Mouse (Mus musculus): ENCODE results near the gene Rab40b. TPM values are rescaled to one million over a fixed set of nuclear protein-coding genes. Genes with fewer than 3 reads are reported as not detected.
A peak's percentile ranks its signal among the peaks of the same experiment; 100 is the strongest.

Rab40b gene
- 1 to 10 TPM; 5.5 to 7.7 TPM for total RNA-seq (2021)
- long read RNA-seq, experiment 1, transcript Rab40b-201 (6 exons, 1,861 nt) = major isoform, 7 of 12 reads
- long read RNA-seq, experiment 1, partial matches to known transcripts = 0 of 12 reads
- long read RNA-seq, experiment 1, other reads (novel, unspliced or antisense) = 5 of 12 reads
- long read RNA-seq, experiment 2, transcript Rab40b-201 (6 exons, 1,861 nt) = major isoform, 10 of 17 reads
- long read RNA-seq, experiment 2, partial matches to known transcripts = 0 of 17 reads
- long read RNA-seq, experiment 2, other reads (novel, unspliced or antisense) = 7 of 17 reads

DNA sequence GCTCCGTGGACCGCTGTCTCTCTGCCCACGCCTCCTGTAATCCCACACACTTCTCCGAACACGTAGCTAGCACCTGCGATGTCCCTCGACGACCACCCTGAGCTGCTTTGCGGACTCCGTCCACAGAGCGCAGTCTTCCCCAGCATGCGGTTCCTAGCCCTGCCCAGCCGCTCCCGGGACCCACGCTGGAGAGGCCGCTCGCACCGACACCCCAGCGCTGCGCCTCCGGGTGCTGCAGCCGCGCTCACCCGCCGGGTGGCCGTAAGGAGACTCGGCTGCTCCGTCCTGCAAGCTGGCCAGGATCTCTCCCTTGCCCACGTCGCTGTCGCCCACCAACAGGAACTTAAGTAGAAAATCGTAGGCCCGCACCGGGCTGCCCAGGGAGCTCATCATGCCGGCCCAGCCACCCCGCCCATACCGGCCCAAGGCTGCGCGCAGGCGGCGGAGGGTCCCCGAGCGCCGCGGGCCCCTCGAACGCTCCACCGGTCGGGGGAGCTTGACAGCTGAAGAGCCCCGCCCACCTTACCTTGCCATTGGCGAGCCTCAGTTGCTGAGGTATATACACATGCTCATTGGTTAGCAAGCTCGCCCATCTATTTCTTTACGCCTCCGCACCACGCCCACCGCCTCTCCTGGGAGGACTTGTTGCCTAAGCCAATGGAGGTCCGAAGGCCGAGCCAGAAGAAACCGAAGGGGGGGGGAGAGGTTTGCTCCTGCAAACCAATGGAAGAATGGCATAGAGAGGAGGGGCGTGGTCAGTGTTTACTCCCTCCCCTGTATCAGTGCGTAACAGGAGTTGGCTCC, at the start of gene Rab40b:
Rab40b (minus strand) TSS at position 502 of the 804 bp plus-strand sequence.
- peak; percentile 57 to 85 for DNase-seq (ENCODE audit: low spot score in 2 of 2)

DNA sequence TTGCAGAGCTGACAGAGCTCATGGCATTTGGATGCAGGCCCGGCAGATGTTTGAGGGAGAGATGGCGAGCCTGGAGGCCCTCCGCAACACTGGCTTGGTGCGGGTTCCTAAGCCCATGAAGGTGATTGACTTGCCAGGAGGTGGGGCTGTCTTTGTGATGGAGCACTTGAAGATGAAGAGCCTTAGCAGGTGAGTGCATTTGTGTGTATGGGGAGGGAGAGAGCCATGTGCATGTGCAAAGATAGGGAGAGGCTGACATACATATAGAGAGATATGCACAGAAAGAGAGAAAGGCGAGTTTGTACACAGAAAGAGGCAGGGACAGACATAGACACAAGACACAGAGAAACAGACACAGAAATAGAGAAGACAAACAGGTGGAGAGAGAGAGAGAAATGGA, 49.2 kb upstream of the Rab40b start:
- DNase-seq (ENCODE audit: low spot score in 2 of 2) = no peak

DNA sequence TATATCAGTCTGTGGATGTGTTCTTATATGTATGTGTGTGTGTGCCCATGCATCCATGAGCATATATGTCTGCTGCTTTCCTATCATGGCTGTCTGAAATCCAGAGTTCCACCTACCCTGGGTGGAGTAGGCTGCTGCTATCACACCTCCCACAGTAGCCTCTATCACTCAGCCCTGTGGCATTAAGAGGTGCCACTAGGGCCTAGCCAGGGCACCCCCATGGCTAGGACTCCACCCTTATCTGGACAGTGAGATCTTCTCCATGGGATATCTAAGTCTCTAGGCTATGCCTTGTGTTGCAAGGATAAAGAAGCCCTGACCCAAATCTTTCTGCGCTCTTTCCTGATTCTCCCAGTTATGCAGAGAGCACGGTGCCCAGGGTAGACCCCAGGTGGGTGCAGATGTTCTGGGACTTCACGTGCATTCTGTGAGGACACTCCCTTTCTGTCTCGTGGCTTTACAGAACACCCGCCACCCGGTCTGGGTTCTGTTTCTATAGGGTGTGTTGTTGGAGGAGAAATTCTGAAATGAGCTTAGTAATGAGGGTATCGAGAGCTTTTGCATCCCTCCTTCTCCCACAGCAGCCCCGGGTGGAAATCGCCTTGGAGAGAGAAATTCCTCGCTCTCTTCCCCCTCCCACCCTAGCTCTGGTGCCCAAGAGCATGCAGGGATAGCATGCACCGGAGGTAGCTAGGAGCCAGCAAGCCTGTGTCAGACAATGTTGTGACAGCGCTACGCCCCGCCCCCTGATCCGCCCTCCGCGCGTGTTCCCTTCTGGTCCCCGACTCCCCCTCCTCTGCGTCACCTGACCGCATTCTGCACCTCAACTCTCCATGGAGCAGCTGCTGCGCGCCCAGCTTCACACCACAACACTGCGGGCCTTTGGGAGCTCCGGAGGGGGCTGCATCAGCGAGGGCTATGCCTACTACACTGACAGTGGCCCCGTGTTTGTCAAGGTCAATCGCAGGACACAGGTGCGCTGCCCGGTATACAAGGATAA, 46.4 kb upstream of the Rab40b start, which contains the start of gene Fn3k:
Fn3k (plus strand) TSS at position 758 of the 1,000 bp plus-strand sequence.
- DNase-seq (ENCODE audit: low spot score in 2 of 2) = peak; percentile 61 to 70

DNA sequence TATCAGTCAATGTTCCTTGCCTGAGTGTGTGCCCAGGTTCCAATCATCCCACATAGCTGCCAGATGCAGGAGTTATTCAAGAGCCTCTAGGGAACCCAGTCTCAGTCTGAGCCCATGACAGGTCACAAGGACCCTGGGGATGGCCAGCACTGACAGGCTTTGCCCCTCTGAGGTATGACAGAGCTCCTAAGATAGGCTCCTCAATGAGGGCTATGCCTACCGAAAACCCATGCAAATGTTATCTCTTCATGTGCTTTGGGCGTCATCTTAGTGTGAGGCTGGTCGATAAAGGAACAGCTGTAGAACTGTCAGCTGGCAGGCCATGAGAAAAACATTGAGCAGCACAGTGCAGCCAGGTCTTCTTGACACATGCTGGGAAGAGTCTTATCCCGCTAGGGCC, 45.3 kb upstream of the Rab40b start:
- DNase-seq (ENCODE audit: low spot score in 2 of 2) = no peak

DNA sequence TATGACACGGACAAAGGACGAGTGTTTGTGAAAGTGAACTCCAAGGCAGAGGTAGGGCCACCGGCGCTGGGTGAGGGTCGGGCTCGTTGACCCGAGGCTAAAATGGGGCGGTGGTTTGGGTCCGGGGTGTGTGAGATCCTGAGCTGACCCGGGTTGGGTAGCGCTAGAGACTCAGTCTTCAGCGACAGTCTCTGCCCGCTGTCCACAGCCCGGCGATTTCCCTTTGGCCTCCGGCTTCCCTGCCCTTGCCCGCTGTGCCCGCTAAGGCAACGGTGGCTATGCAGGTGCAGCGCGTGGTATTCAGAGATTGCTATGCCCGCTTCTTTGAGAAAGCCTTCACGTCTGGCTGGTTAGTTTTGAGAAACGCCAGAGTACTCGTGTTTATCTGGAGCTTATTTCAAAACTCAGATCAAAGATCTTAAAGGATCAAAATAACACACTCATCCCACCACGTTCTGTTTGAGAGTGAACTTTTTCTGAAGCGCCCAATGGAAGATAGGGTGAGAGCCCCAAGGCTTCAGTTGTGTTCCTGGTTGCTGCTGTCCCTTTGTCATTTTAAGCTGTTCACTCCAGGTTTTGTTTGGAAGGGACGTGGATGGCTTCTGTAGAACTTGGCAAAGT, 33.6 kb upstream of the Rab40b start:
- no peak for DNase-seq (ENCODE audit: low spot score in 2 of 2)

DNA sequence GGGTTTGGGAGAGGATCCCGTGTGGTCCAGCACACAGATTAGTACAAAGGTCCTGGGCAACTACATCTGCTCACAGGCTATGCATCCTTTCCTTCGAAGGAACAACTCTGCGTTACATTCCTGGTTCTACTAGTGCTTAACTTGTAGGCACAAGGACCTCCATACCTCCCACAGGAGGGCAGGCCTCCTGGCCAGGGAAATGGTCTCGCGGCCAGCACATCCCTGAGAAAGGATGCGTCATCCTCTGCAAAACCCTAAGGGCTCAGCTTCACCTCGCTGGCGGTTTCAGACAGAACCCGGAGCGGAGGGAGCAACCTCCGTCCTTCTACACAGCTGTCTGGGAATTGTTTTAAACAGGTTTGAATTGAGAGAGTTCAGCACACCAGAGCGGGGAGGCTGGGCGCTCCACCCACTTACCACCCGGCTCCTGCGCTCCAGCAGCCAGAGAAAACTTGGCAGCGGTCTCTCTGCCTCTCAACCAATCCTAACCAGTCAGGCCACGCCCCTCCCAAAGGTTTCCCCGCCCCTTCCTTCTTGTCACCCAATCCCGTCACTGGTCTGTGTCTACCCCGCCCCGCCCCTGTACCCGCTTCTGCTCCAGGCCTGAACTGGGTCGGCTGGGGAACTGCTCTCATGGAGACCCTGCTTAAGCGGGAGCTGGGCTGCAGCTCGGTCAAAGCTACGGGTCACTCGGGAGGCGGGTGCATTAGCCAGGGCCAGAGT, 32.9 kb upstream of the Rab40b start, which contains the start of gene Fn3krp:
Fn3krp (plus strand) TSS at position 572 of the 723 bp plus-strand sequence.
- DNase-seq (ENCODE audit: low spot score in 2 of 2) = peak; percentile 90 to 96

DNA sequence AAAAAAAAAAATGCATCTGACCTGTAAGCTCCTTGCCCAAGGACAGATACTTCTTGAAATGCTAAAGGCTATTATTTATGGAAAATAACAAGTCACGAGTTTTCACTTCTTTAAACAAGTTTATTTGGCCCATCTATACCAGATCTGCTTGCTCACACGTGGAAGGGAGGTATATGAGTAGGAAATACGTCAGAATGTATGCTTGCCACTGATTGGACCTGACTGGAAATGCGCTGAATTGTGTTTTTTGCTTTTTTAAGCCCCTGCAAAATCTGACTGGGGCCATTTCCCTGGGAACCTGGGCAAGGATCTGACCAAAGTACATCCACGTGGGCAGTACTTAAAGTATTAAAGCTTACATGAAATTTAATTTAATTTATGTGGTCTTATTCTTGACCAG, 32.3 kb upstream of the Rab40b start:
- no peak for DNase-seq (ENCODE audit: low spot score in 2 of 2)

DNA sequence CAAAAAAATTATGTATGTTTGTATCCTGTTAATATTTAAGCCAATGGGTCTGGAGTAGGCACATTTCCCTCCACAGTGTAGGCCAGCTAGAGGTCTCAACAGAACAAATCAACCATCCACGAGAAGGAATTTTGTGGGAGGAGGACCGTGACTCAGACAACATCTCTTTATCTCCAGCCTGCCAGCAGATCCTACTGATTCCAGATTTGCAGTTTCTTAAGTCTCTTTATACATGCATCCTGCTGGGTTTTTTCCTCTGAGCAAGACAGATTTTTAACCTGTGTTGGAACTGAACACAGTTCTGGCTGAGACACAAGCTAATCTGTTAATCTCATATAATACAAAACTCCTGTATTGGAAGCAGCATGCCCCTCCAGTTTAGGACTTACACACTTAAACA, 30.9 kb upstream of the Rab40b start:
- DNase-seq (ENCODE audit: low spot score in 2 of 2) = no peak

DNA sequence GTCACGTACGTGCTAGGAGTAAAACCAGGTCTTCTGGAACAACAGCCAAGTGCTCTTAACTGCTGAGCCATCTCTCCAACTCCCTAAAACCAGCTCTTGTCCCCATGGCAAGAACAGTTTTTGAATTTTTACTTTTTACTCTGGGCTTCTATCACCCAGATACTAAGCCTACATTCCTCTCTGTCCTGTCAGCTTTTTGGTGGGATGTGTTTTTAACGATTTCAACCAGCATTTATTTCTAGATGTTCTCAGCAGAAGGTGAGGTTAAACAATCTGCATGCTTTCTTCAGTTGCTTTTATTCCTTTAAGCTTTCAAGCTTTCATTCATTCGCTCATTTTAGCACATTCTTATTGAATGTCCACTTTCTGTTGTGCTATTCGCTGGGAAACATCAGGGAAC, 29.9 kb upstream of the Rab40b start:
- no peak for DNase-seq (ENCODE audit: low spot score in 2 of 2)

DNA sequence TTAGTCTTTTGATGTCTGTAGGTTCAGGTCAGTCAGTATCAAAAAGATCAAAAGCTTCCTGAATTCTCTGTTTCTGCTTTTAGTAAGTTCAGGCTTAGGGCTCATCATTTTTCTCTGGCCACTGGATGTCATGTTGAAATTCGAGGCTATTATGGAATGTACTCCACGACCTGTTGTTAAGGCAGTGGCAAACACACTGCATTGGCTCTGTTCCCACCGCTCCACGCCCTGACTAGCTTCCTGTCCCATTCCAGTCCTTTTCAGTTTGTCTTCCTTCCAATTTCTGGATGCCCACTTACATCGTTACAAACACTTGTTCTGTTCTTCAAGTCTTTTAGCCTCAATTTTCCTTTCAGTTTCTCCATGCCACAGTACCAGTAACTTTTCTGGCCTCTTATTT, 27.3 kb upstream of the Rab40b start:
- DNase-seq (ENCODE audit: low spot score in 2 of 2) = no peak

DNA sequence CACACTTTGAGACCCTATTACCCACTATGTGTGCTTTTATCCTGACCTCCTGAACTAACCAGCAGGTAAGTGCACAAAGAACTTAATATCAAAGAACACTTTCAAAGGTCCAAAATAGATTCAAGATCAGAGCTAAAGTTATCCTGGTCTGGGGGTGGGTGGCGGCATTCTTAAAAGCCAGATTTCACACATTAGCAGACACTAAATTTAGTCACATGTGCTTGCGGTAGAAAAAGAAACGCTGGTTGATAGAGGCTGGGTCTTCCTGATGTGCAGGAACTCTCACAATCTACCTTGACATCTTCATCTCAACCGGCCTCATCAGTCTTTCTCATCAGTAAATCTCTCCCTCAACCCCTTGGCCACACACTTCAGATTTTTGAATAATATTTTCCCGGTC, 26.7 kb upstream of the Rab40b start:
- DNase-seq (ENCODE audit: low spot score in 2 of 2) = no peak

DNA sequence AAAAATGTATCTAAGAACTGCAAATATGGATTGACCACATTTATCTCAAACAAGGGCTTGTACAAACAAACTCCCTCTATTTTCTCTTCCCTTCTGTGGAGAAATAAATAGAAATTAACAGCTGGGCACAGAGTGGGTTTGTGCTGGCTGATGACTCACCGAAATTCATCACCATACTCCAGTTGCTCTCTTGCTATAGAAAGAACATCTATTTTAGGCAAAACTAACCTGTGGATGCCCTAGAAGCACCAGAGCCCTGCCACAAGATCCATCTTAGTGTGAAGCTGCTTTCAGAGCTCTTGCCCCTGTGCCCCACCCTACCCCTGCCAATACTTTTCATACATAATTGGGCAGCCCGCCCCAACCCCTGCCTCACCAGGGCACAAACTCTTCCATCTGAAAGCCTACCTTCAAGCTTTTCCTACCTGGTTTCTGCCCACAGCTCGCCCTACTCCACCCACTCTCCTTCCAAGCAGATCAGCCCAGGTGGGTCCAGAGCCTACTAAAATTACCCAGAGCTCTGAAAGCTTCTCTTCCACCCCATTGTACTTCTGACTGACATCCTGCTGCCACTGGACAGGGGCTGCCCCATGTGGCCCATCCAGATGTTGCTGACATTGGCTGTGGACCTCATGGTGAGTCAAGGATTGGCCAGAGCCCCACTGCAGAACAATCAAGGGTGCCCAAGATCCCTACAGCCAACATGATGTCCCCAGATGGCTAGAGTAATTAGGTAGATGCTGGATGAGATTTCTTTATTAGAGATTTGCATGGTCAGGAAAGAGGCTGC, 19.5 kb upstream of the Rab40b start:
- DNase-seq (ENCODE audit: low spot score in 2 of 2) = no peak

DNA sequence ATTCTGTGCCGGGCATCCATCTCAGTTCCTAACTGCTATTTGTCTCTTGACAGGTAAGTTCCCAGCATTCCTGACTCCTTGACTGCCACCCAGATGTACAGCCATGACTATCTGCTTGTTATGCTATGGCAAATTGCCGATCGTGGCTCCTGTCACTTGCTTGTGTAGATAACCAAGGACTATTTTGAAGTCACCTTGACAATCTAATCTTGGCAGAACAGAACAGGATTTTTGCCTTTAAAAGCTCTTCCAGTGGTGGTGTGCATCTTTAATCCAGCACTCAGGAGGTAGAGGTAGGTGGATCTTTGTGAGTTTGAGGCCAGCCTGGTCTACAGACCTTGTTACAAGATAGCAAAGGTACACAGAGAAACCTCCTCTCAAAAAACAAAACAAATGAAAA, 4.4 kb upstream of the Rab40b start:
- DNase-seq (ENCODE audit: low spot score in 2 of 2) = no peak

DNA sequence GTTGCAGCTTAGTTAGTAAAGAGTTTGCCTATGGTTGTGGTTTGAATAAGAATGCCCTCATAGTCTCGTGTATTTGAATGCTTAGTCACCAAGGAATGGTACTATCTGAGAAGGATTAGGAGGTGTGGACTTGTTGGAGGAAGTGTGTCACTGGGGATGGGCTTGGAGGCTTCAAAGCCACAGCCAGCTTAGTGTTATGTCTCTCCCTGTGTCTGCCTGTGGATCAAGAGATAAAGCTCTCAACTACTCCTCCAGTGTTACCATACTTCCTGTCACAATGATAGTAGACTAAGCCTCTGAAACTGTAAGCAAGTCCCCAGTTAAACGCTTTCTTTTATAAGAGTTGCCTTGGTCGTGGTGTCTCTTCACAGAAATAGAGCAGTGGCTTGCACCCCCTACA, 2.7 kb upstream of the Rab40b start:
- DNase-seq (ENCODE audit: low spot score in 2 of 2) = no peak

DNA sequence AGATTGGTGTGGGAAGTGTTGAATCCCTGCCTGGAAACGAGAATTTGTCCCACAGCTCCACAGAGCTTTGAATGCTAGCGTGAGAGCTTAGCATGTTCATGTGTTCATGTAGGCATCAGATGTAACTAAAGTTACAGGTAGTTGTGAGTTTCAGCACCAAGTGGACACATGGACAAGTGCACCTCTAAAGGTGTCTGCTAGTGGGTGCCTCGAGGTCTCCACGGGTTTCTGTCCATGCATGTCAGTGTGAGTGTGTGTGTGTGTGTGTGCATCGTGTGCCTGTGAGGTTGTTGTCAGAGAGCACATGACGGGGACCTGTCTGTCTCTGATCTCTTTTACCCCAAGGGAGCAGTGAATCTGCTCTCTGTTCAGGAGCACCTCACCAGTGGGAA, 499 bp upstream of the Rab40b start:
- no peak for DNase-seq (ENCODE audit: low spot score in 2 of 2)

DNA sequence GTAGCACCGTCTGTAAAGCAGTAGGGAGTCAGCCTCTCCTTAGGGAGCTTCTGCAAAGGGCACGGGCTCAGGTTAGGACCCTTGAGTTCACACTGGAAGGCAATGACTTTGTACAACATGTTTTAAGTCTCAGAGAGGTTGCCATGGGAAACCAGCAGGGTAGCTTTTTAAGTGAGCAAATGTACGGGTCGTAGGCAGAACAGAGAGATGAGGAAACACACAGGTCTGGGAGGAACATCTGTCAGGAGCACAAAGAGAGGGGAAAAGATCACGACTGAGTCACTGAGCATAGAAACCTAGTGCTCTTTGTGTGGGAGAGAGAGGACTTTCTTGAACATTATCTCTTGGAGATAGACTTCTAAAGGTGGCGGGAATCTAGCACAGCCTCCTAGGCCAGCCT, 7.8 kb downstream of the Rab40b start:
- DNase-seq (ENCODE audit: low spot score in 2 of 2) = no peak

DNA sequence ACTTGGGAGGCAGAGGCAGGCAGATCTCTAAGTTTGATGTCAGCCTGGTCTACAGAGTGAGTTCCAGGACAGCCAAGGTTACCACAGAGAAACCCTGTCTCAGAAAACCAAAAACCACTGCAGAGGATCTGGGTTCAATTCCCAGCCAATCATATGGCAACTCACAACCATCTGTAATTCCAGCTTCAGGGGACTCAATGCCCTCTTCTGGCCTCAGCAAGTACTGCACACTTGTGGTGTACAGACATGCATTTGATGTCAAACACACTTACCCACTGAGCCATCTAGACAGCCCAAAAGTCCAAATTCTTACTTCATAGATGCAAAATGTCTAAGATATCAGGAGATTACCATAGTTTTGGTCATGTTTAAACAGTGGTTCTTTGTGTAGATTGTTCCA, 9.4 kb downstream of the Rab40b start:
- DNase-seq (ENCODE audit: low spot score in 2 of 2) = no peak

DNA sequence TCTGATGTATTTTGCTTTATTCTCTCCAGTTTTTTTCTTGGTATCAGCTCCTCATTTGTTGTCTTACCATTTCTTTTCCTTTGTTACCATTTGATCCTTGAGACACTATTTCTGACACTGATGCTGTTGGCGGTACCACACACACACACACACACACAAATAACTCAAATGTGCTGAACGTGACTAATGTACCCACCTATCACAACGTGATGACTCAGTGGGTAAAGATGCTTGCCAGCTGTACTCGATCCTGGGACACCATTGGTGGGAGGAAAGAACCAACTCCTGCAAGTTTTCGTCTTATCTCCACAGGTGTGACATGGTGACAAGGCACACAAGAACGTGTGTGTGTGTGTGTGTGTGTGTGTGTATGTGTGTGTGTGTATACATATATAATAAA, 14.7 kb downstream of the Rab40b start:
- DNase-seq (ENCODE audit: low spot score in 2 of 2) = no peak

DNA sequence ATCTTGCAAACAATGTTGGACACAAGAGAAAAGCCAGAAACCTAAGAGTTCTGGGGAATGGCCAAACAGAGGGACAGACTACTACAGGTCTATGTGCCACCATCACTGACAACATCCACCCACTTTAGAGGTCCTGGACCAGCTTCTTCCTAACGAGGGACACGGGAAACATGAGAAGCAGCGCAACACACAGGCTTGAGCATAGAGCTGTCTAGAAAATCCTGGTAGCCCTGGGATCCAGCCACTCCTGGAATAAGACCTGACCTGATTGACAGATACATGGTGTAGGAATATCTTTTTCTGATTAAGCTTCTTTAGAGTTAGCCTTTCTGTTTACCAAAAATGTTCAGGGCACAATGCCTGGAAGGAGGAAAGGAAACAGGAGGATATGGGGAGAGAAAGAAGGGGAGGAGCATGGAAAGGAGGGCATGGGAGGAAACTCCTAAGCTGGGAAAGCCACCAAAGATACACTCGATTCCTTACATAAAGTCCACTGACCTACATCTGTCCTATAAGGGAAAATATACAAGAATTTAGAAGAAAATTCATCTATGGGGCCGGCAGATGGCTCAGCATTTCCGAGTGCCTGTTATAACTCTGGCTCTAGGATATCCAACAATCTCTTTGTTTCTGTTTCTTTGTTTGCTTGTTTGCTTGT, 17.6 kb downstream of the Rab40b start:
- DNase-seq (ENCODE audit: low spot score in 2 of 2) = no peak
